Mouse (Mus musculus): ENCODE data around the gene AC129217.1.

DNA sequence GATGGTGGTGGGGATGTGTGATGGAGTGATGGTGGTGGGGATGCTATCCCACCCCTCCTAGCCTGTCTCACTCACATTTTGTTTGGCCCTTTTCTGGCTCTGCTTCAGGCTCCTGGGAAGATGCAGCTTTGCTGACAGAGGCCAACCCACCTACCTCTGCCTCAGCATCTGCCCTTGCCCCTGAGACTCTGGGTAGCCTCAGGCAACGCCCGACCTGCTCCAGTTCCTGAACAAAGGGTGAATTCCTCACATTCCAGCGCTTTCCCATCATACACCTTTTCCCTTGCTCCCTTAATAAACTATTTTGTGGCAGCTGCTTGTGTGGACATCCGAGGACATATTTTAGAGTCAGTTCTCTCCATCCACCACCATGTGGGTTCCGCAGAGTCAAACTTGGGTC lies 18.8 kb downstream of the AC129217.1 start:
- no peak for TF ChIP-seq POLR2A (IDR thresholded peaks at IDR 0.05; ENCODE audit: control insufficient read depth in 1 of 2, insufficient read depth in 1 of 2, low read depth in 1 of 2, low read length in 2 of 2, poor library complexity in 1 of 2)
- no peak for TF ChIP-seq CTCF (IDR thresholded peaks at IDR 0.05 in 2 of 3, conservative IDR thresholded peaks at IDR 0.05 in 1 of 3; ENCODE audit: control insufficient read depth in 1 of 3, insufficient read depth in 1 of 3, low read depth in 2 of 3, low read length in 3 of 3, poor library complexity in 1 of 3, severe bottlenecking in 1 of 3)
- no peak for TF ChIP-seq HCFC1 (IDR thresholded peaks at IDR 0.05; ENCODE audit: low read depth, low read length)
- TF ChIP-seq EP300 (IDR thresholded peaks at IDR 0.05; ENCODE audit: low read depth in 1 of 2, low read length in 2 of 2), result no peak
- no peak for TF ChIP-seq E2F4 (IDR thresholded peaks at IDR 0.05; ENCODE audit: borderline replicate concordance, low read depth, low read length)
- TF ChIP-seq ELF1 (IDR thresholded peaks at IDR 0.05; ENCODE audit: low read depth, low read length), result no peak
- no peak for TF ChIP-seq JUND (IDR thresholded peaks at IDR 0.05; ENCODE audit: low read depth, low read length)
- no peak for TF ChIP-seq GATA1 (IDR thresholded peaks at IDR 0.05; ENCODE audit: low read depth, low read length)
- no peak for TF ChIP-seq MAZ (IDR thresholded peaks at IDR 0.05; ENCODE audit: low read depth, low read length)
